Mouse (Mus musculus) neutrophil, adult 65 days (primary cell): ENCODE data around the gene Olfr25. TPM values are rescaled to one million over a fixed set of nuclear protein-coding genes. Genes with fewer than 3 reads are reported as not detected.

ENCODE experiments used
- total RNA-seq: library from RNA; stranded (reverse); gene quantifications from 2 replicates; pipeline ENCODE4 v1.2.4, GENCODE M21; 2023

The Olfr25 gene
- total RNA-seq, result not detected in 2 replicates

GRCm38 (mm10) chr9:38328760-38329159 is at the start of gene Olfr25:
Olfr25 (plus strand) TSS chr9:38329060.

GRCm38 (mm10) chr9:38290807-38291206 is 38.1 kb upstream of the Olfr25 start, which contains the start of gene Olfr896-ps1:
Olfr896-ps1 (plus strand) TSS chr9:38291107.

DNA sequence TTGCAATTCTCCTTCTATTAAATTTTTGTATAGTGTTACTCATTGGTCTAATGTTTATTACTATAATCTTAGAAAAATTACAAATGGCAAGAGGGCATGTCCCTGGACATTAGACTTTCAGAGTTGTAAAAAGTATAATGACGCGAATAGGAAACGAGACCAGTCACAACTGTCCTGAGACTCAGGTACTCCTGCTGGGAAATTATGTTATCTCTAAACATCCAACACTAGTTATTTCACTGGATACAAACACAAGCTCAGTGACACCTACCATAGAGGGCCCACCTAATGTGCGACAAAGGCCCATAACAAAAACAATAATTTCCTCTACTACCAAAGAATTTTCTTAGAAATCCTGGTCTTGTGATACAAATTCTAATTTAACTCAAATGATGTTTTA is 19.3 kb downstream of the Olfr25 start, which contains the start of gene Olfr898:
Gene Olfr898 (plus strand): TSS at position 301 of the 400 bp plus-strand sequence.

GRCm38 (mm10) chr9:38366596-38366995 is 37.7 kb downstream of the Olfr25 start, which contains the start of gene Olfr250:
Olfr250 (plus strand) TSS chr9:38366896.

DNA sequence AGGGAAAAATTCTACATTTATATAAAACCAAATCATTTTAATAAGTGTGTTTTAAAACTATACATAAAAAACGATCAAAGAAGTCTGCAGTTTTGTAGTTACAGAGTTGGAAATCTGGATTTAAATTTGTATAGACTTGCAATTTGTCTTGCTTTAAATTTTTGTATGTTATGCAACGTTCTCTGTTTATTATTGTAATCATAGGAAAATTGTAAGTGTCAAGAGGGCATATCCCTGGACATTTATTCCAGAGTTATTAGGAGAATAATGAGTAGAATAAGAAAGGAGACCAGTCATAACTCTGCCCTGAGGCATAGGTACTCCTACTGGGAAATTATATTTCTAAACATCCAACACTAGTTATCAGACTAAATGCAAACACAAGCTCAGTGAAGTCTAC is 47.9 kb downstream of the Olfr25 start, which contains the start of gene Olfr251:
Gene Olfr251 (plus strand): TSS at position 301 of the 400 bp plus-strand sequence.

Other genes with a start within 250 kb of the Olfr25 start
- gene Olfr887, start 245.0 kb upstream of the Olfr25 start, total RNA-seq, result not detected in 2 replicates
- not detected in 2 replicates for gene Olfr888, start 220.9 kb upstream of the Olfr25 start, total RNA-seq
- gene Olfr889, start 213.9 kb upstream of the Olfr25 start, total RNA-seq, result not detected in 2 replicates
- gene Olfr890, start 186.5 kb upstream of the Olfr25 start, total RNA-seq, result not detected in 2 replicates
- gene Olfr891, start 148.2 kb upstream of the Olfr25 start, total RNA-seq, result not detected in 2 replicates
- gene Olfr893, start 120.7 kb upstream of the Olfr25 start, total RNA-seq, result not detected in 2 replicates
- not detected in 2 replicates for gene Olfr894, start 111.0 kb upstream of the Olfr25 start, total RNA-seq
- gene Olfr143, start 76.3 kb upstream of the Olfr25 start, total RNA-seq, result not detected in 2 replicates
- not detected in 2 replicates for gene Olfr895, start 61.2 kb upstream of the Olfr25 start, total RNA-seq
- not detected in 2 replicates for gene Olfr896-ps1, start 38.0 kb upstream of the Olfr25 start, total RNA-seq
- not detected in 2 replicates for gene Olfr898, start 19.4 kb downstream of the Olfr25 start, total RNA-seq
- gene Olfr250, start 37.8 kb downstream of the Olfr25 start, total RNA-seq, result not detected in 2 replicates
- not detected in 2 replicates for gene Olfr251, start 48.0 kb downstream of the Olfr25 start, total RNA-seq
- not detected in 2 replicates for gene Olfr147, start 72.6 kb downstream of the Olfr25 start, total RNA-seq
- not detected in 2 replicates for gene Olfr901, start 100.4 kb downstream of the Olfr25 start, total RNA-seq
- gene Olfr902, start 118.6 kb downstream of the Olfr25 start, total RNA-seq, result not detected in 2 replicates
- not detected in 2 replicates for gene Olfr904, start 134.1 kb downstream of the Olfr25 start, total RNA-seq
- gene Olfr905, start 142.0 kb downstream of the Olfr25 start, total RNA-seq, result 0.14 TPM in 1 of 2 replicates, not detected in the other
- gene Olfr906, start 158.0 kb downstream of the Olfr25 start, total RNA-seq, result not detected in 2 replicates
- gene Olfr907, start 166.7 kb downstream of the Olfr25 start, total RNA-seq, result not detected in 2 replicates
- gene Olfr911-ps1, start 192.5 kb downstream of the Olfr25 start, total RNA-seq, result not detected in 2 replicates
- not detected in 2 replicates for gene Olfr910, start 208.8 kb downstream of the Olfr25 start, total RNA-seq